Mouse (Mus musculus): ENCODE measurements around the gene Prpf18. TPM values are rescaled to one million over a fixed set of nuclear protein-coding genes. Genes with fewer than 3 reads are reported as not detected.

The Prpf18 gene
- total RNA-seq, 2 experiments from 2014 or later = 78.2 to 224 TPM

- ATAC-seq (replicated peaks; ENCODE audit: low FRiP score, poor library complexity, severe bottlenecking) = no peak
These were observed 72.4 kb downstream of the Prpf18 start for GRCm38 (mm10) chr2:4579357-4580068.

- ATAC-seq (replicated peaks; ENCODE audit: low FRiP score, poor library complexity, severe bottlenecking) = no peak
These were observed 73.6 kb downstream of the Prpf18 start for GRCm38 (mm10) chr2:4578291-4578690.

- no peak for ATAC-seq (replicated peaks; ENCODE audit: low FRiP score, poor library complexity, severe bottlenecking)
These were observed 75.9 kb downstream of the Prpf18 start for GRCm38 (mm10) chr2:4575975-4576374.

GRCm38 (mm10) chr2:4575163-4575562, 76.8 kb downstream of the Prpf18 start:
- ATAC-seq (replicated peaks; ENCODE audit: low FRiP score, poor library complexity, severe bottlenecking) = no peak

GRCm38 (mm10) chr2:4574251-4574650, 77.7 kb downstream of the Prpf18 start:
- no peak for ATAC-seq (replicated peaks; ENCODE audit: low FRiP score, poor library complexity, severe bottlenecking)

- ATAC-seq (replicated peaks; ENCODE audit: low FRiP score, poor library complexity, severe bottlenecking) = no peak
These were observed 78.5 kb downstream of the Prpf18 start for GRCm38 (mm10) chr2:4573386-4573785.

- peak; percentile 87 for ATAC-seq (replicated peaks; ENCODE audit: low FRiP score, poor library complexity, severe bottlenecking)
These were observed 79.2 kb downstream of the Prpf18 start for GRCm38 (mm10) chr2:4572498-4573263.

Other genes with a start within 250 kb of the Prpf18 start
- gene Bend7, start 65.7 kb upstream of the Prpf18 start, total RNA-seq (2015; ENCODE audit: low replicate concordance) = not detected in 2 replicates
- 0.14 TPM in 1 of 2 replicates, not detected in the other for gene Bend7, start 65.7 kb upstream of the Prpf18 start, total RNA-seq (2017; ENCODE audit: low replicate concordance)
- gene Sephs1, start 229.5 kb upstream of the Prpf18 start, total RNA-seq (2015; ENCODE audit: low replicate concordance) = 4.4 and 9.4 TPM in 2 replicates
- gene Sephs1, start 229.5 kb upstream of the Prpf18 start, total RNA-seq (2017; ENCODE audit: low replicate concordance) = 11.8 and 12.8 TPM in 2 replicates